Mouse (Mus musculus): ENCODE data around the gene Veph1.

DNA sequence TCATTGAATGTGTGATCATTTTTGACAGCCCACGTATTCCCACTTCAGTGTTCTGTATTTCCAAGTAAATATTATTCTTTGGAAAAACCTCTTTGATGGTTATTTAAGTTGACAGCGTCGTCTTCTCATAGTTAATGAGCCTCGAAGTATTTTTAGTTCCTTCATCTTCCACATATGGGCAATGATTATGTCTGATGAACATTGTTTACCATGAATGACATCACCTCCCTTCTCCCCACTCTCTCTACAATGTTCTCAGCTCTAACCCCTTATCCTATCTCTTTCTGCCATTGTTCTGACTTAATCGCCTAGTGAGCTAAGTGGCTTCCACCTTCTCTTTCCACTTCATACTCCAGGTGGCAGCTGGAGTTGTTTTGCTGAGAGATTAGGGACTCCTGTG lies 261.4 kb downstream of the Veph1 start:
- TF ChIP-seq CTCF (IDR thresholded peaks at IDR 0.05; ENCODE audit: extremely low read depth, insufficient read length, insufficient replicate concordance, low read depth, low read length) (no peak), POLR2A (IDR thresholded peaks at IDR 0.05; ENCODE audit: low read depth, low read length) (no peak)
